Mouse (Mus musculus) G1E (cell line): Measurements from ENCODE around the gene Cir1.

Source experiments
- CTCF ChIP-seq: IDR thresholded peaks from 2 replicates; pipeline ENCODE4 v1.5.1; 2012; ENCODE audit warnings: low read depth, low read length, inconsistent platforms, mixed read lengths
- GATA1 ChIP-seq: IDR thresholded peaks from 2 replicates; pipeline ENCODE4 v1.6.1; 2012; ENCODE audit warnings: borderline replicate concordance, low read length, inconsistent platforms, mixed read lengths
- POLR2AphosphoS5 ChIP-seq: IDR thresholded peaks from 2 replicates; pipeline ENCODE4 v1.6.1; 2012; ENCODE audit warnings: low read depth, low read length, inconsistent platforms; ENCODE audit not compliant: insufficient replicate concordance
- TAL1 ChIP-seq: conservative IDR thresholded peaks from 2 replicates; pipeline ENCODE4 v1.6.1; 2012; ENCODE audit warnings: low read depth, low read length, inconsistent platforms, mixed read lengths

DNA sequence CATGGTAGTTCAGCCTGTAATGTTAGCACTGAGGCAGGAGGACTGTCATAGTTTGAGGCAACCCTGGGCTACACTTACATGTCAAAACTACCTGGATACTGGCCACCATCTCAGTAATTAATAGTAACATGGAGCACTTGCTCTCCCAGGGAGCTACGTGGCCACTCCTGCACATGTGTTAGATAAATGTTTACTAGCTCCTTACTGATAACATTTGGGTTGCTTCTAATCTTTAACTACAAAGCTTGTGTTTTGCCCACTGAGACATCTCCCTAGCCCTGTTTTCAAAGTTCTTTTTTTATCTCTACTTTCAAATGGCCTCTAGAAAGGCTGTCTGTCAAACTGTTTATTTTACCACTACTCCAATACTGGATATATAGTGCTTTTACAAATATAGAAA, 10.5 kb downstream of the Cir1 start:
- TF ChIP-seq CTCF (no peak), GATA1 (no peak), TAL1 (no peak), POLR2AphosphoS5 (no peak)
